Mouse (Mus musculus) lung, embryonic 14.5 days (tissue): ENCODE measurements around the gene B2m. TPM values are rescaled to one million over a fixed set of nuclear protein-coding genes. Genes with fewer than 3 reads are reported as not detected.

Experiments used
- ATAC-seq: fragments of 200-750 bp; cut with Nextera tagmentation; 2 replicates; pipeline ENCODE4 v1.8.0; 2017; ENCODE audit warnings: mild to moderate bottlenecking, moderate TSS enrichment, moderate library complexity; ENCODE audit not compliant: insufficient read depth
- DNase-seq: peaks from one replicate; pipeline ENCODE4 v3.0.0-alpha.2; 2015
- H3K27ac ChIP-seq: fragments of 300-500 bp; sonication (generic); 2 replicates; pipeline ENCODE4 v1.5.1; 2014; ENCODE audit warnings: low read depth, mild to moderate bottlenecking, moderate library complexity
- H3K27me3 ChIP-seq: fragments of 300-500 bp; sonication (generic); 2 replicates; pipeline ENCODE4 v1.6.1; 2014; ENCODE audit warnings: low read length, control low read depth; ENCODE audit not compliant: insufficient read depth
- H3K36me3 ChIP-seq: fragments of 300-500 bp; sonication (generic); 2 replicates; pipeline ENCODE4 v1.6.1; 2014; ENCODE audit warnings: control low read depth; ENCODE audit not compliant: insufficient read depth
- H3K4me1 ChIP-seq: fragments of 300-500 bp; sonication (generic); 2 replicates; pipeline ENCODE4 v1.6.1; 2014; ENCODE audit warnings: antibody characterized with exemption, control low read depth; ENCODE audit not compliant: insufficient read depth
- H3K4me2 ChIP-seq: fragments of 300-500 bp; sonication (generic); 2 replicates; pipeline ENCODE4 v1.6.1; 2014; ENCODE audit warnings: mild to moderate bottlenecking
- H3K4me3 ChIP-seq: fragments of 300-500 bp; sonication (generic); 2 replicates; pipeline ENCODE4 v1.5.1; 2014; ENCODE audit warnings: low read depth, low read length
- H3K9ac ChIP-seq: fragments of 300-500 bp; sonication (generic); 2 replicates; pipeline ENCODE4 v1.6.1; 2014
- H3K9me3 ChIP-seq: fragments of 300-500 bp; sonication (generic); 2 replicates; pipeline ENCODE4 v1.6.1; 2016; ENCODE audit warnings: low read depth, low read length, control low read depth
- CTCF ChIP-seq: IDR thresholded peaks from 2 replicates; pipeline ENCODE4 v1.5.1; 2016; ENCODE audit warnings: antibody characterized with exemption, low read depth
- whole genome bisulfite sequencing: fragments of 180-500 bp; shearing (Covaris S2); extraction: QIAGEN DNeasy Blood & Tissue Kit; methylation state at CpG from one replicate; pipeline ENCODE4 v1.1.7; 2014; 5-methylcytosine and 5-hydroxymethylcytosine counted together
- polyA plus RNA-seq: library from polyadenylated mRNA; unstranded; fragments of >200 nt; fragmentation: Nextera tagmentation; extraction: Ambion mirVana; gene quantifications from 2 replicates; pipeline ENCODE4 v1.2.1, GENCODE M21; 2014

B2m gene
- polyA plus RNA-seq, 1 experiment from 2014 or later = 308 TPM

GRCm38 (mm10) chr2:122137839-122138465 lies 9.5 kb upstream of the B2m start:
- Histone ChIP-seq H3K4me3 (no peak overlapping the region), H3K4me2 (no peak overlapping the region), H3K4me1 (no peaks in the 10 kb centered on the region), H3K9me3 (no peaks in the 10 kb centered on the region), H3K27ac (no peak overlapping the region), H3K27me3 (no peaks in the 10 kb centered on the region), H3K36me3 (no peaks in the 10 kb centered on the region), H3K9ac (no peak overlapping the region)
- 44% methylated on average over 5 of the region's 5 CpGs for WGBS
- no peak for TF ChIP-seq CTCF
- ATAC-seq = no peak
- no peak for DNase-seq

- no peak overlapping the region for H3K27ac ChIP-seq
- DNase-seq = no peak
- no peak overlapping the region for H3K4me2 ChIP-seq
- H3K4me3 ChIP-seq = no peak overlapping the region
- H3K27me3 ChIP-seq = no peaks in the 10 kb centered on the region
- TF ChIP-seq CTCF = no peak
- H3K36me3 ChIP-seq = no peaks in the 10 kb centered on the region
- no peaks in the 10 kb centered on the region for H3K4me1 ChIP-seq
- no peaks in the 10 kb centered on the region for H3K9me3 ChIP-seq
- H3K9ac ChIP-seq = no peak overlapping the region
- no peak for ATAC-seq
- 74% methylated on average over 2 of the region's 2 CpGs for WGBS
These were observed 6.7 kb upstream of the B2m start for GRCm38 (mm10) chr2:122140815-122141214.

- 0 out of 2 replicates have a peak, but pooled peaks have one; percentile 4 for TF ChIP-seq CTCF
- Histone ChIP-seq H3K9me3 (no peaks in the 10 kb centered on the region), H3K27ac (no peak overlapping the region), H3K4me1 (no peaks in the 10 kb centered on the region), H3K9ac (no peak overlapping the region), H3K4me3 (no peak overlapping the region), H3K4me2 (no peak overlapping the region), H3K27me3 (no peaks in the 10 kb centered on the region), H3K36me3 (no peaks in the 10 kb centered on the region)
- no peak for DNase-seq
- no peak for ATAC-seq
- WGBS = 61% methylated on average over 5 of the region's 5 CpGs
These were observed 6.0 kb upstream of the B2m start for GRCm38 (mm10) chr2:122141332-122141967.

- Histone ChIP-seq H3K4me3 (no peak overlapping the region), H3K4me2 (no peak overlapping the region), H3K4me1 (no peaks in the 10 kb centered on the region; the same call in 1 of the 2 replicates), H3K9ac (no peak overlapping the region), H3K9me3 (no peaks in the 10 kb centered on the region), H3K27me3 (no peaks in the 10 kb centered on the region), H3K27ac (no peak overlapping the region), H3K36me3 (no peaks in the 10 kb centered on the region)
- WGBS = 84% methylated on average over 3 of the region's 3 CpGs
- ATAC-seq (no peak), DNase-seq (no peak)
- TF ChIP-seq CTCF = no peak
These were observed 4.4 kb upstream of the B2m start for GRCm38 (mm10) chr2:122143111-122143510.

GRCm38 (mm10) chr2:122145756-122146155 lies 1.7 kb upstream of the B2m start:
- ATAC-seq = no peak
- Histone ChIP-seq H3K4me2 (no peak overlapping the region), H3K27ac (no peak overlapping the region)

GRCm38 (mm10) chr2:122146687-122147086 lies 799 bp upstream of the B2m start:
- ATAC-seq = no peak
- no peak for TF ChIP-seq CTCF
- Histone ChIP-seq H3K4me1 (peaks cover 5% of the 10 kb centered on the region), H3K27ac (no peak overlapping the region), H3K9me3 (no peaks in the 10 kb centered on the region), H3K27me3 (no peaks in the 10 kb centered on the region), H3K4me3 (peak overlapping the region; percentile 73), H3K9ac (no peak overlapping the region), H3K36me3 (peaks cover 1% of the 10 kb centered on the region; the same call in 1 of the 2 replicates), H3K4me2 (peak overlapping the region; percentile 70)
- WGBS = 64% methylated on average over 6 of the region's 6 CpGs
- DNase-seq = peak; percentile 22

More at GRCm38 (mm10) chr2:122145756-122146155, 1.7 kb upstream of the B2m start:
- Histone ChIP-seq H3K4me1 (peaks cover 5% of the 10 kb centered on the region), H3K9me3 (no peaks in the 10 kb centered on the region), H3K36me3 (no peaks in the 10 kb centered on the region), H3K27me3 (no peaks in the 10 kb centered on the region), H3K4me3 (no peak overlapping the region), H3K9ac (no peak overlapping the region)
- 49% methylated on average over 4 of the region's 4 CpGs for WGBS
- no peak for TF ChIP-seq CTCF
- DNase-seq = no peak

GRCm38 (mm10) chr2:122148242-122148917 lies 894 bp downstream of the B2m start:
- Histone ChIP-seq H3K36me3 (peaks cover 14% of the 10 kb centered on the region; the same call in 1 of the 2 replicates), H3K4me3 (peak overlapping the region; percentile 73), H3K4me2 (peak overlapping the region; percentile 70), H3K9me3 (no peaks in the 10 kb centered on the region), H3K4me1 (peaks cover 5% of the 10 kb centered on the region), H3K9ac (peak overlapping the region; percentile 73), H3K27me3 (no peaks in the 10 kb centered on the region), H3K27ac (peak overlapping the region; percentile 87; the same call in 1 of the 2 replicates)
- 18% methylated on average over 18 of the region's 18 CpGs for WGBS
- DNase-seq = peak; percentile 91
- no peak for TF ChIP-seq CTCF
- ATAC-seq = peak; percentile 28
